Mouse (Mus musculus) urinary bladder, postnatal 25 days (tissue): Measurements from ENCODE around the gene Syne3.

Source experiments
- DNase-seq: peaks from one replicate; pipeline ENCODE4 v3.0.0; 2022; ENCODE audit warnings: low spot score

The Syne3 gene

DNA sequence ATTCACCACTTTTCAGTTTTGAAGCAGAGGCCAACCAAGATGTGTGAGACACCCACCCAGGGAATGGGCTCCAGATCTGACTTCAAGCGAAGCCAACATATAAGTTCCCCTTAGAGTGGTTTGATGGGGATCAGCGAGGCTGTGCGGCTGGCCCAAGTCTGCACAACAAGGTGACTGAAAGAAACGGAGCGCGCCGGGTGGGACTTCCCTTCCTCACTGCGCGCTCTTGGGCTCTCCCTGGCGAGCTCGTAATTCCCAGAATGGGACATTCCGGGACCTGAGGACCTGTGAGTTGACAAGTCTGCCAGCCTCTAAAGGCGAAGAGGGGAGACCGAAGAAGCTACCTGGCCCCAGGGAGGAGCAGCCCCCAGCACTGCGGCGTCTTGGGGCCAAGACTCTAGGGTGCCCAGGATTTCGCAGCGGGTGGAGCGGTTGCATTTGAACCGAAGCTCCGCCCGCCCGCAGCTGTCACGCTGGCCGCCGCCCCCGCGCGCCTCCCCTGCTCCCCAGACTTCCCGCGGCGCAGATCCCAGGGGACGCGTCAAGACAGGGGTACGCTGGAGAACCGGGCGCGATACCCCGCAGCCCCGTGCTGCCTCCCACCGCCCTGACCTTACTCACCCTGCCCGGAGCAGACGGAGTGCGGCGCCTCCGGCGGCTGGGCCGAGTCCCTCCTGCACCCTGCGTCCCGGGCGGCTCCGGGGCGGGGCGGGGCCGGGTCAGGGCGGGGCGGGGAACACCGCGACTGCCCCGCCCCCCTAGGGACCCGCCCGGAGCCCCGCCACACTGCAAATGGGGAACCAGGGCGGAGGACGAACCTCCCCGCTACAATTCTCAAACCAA, at the start of gene Syne3:
TSS of gene Syne3 (minus strand) at position 440 of the 843 bp plus-strand sequence.
- peak; percentile 59 for DNase-seq

DNA sequence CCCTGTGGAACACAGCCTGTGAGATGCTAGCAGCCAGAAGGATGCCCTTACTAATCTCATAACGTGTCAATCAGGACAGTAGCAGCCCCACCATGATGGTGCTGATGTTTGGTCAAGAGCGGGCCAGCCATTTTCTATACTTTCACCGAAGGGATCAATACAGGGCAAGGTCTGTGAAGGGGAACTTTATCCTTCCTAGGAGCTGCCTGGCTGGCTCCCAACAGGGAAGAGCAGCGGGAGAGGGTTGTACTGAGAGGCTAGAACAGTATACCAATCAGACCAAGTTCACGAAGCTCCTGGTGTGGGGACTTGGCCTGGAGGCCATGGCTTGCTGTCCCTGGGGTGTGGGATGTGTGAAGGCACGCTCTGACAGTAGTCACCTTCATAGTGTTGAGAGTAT, 45.7 kb upstream of the Syne3 start:
- no peak for DNase-seq

DNA sequence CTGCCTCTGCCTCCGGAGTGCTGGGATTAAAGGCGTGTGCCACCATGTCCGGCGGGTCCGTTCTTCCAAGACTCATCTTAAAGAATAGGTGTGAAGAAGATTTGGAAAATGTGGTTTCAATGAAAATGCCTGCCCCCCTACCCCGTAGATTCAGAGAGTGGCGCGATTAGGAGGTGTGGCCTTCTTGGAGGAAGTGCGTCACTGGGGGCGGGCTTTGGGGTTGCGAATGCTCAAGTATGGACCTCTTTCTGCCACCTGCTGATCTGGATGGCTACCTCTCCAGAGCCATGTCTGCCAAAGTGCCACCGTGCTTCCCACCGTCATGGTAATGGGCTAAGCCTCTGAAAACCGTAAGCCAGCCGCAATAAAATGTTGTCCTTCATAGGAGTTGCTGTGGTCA, 44.4 kb upstream of the Syne3 start:
- DNase-seq = no peak

DNA sequence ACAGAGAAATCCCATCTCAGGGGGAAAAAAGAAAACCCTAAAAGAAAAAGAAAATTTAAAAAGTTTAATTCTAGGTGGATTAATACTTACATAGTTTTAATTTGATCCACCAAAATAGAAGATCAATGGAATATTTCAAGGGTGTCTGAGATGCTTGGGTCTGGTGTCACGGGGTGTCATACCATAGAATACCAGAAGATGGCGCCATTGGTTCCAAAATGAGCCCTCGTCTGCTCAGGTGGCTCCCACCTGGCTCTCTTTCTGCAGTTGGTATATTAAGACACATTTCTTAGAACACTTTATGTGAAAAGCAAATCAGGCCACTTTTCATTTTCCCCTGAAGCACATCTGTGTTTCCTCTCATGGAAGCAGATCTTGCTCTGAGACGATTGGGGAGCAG, 41.3 kb upstream of the Syne3 start:
- peak; percentile 31 for DNase-seq

DNA sequence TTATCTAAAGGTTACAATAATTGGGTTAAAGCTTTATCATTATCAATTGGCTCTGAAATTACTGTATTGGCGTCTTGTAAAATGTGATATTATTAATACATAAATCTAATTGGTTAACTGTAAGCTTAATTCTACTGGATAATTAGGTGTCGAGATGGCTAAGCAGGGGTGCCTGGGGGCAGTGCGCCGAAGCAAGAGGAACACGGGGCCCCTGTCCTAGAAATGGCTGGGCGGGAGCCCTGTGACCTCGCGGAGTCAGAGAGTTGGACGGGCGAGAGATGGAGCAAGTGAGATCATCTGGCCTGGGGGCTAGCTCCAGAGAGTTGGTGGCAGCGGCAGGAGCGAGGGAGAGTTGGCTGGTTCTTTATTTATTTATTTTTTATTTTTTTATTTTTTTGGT, 40.2 kb upstream of the Syne3 start:
- no peak for DNase-seq

DNA sequence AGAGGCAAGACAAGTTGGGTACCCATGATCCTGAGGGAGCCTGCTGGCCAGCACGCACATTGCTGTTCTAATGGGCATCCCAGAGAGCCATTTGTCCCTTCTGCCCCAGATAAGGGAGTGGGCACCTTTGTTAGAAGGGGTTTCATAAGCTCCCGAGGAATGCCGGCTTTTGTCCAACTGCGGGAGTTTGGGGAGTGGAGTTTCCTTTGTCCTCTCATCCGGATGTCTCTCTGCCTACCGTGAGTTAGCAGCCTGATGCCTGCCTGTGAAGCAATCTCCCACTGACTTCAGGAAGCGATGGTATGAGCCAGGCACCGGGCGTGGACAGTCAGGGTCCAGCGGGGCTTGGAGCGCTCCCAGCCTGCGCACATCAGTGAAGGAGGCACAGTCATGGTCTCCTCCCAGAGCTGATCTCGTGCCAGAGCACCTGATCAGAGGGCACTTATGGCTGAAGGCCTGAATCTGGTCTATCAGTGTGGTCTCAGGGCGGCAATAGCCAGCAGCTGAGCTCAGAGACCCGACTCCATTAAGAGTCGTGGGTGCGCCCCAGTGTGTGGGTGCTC, 38.8 kb upstream of the Syne3 start:
- DNase-seq = no peak

DNA sequence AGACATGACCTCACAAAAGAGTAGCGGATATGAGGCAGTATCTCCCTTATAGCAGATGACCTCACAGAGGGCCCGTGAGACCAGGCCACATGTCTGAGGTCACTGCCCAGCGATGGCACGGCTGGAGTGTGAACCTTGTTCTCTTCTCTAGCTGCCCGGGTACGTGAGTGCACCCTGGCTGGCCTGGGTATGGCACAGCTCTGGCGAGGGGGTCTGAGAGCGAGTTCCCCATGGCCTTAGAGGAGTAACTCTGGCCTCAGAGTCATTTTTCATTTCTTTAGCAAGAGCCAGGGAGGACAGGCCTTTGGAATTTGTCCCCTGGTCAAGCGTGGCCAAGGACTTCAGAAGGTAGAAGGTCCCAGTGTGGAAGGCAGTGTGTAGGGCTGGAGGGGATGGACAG, 35.2 kb upstream of the Syne3 start:
- DNase-seq = no peak

DNA sequence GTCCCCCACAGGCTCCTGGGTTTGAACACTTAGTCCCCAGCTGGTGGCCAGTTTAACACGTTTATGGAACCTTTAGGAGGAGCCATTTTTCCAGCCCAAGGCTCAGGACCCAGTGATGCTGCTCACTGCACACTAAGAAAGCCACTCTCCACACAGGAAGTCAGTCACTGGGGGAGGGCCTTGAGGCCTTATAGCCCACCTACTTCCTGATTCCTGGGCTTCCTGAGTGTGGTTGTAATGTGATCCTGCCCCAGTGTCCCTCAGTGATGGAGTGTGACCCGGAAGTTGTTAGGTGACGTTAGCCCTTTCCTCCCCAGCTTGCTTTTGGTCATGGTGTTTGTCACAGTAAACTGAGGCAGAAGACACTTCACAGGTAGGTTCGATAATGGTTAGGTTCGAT, 33.5 kb upstream of the Syne3 start:
- DNase-seq = no peak

DNA sequence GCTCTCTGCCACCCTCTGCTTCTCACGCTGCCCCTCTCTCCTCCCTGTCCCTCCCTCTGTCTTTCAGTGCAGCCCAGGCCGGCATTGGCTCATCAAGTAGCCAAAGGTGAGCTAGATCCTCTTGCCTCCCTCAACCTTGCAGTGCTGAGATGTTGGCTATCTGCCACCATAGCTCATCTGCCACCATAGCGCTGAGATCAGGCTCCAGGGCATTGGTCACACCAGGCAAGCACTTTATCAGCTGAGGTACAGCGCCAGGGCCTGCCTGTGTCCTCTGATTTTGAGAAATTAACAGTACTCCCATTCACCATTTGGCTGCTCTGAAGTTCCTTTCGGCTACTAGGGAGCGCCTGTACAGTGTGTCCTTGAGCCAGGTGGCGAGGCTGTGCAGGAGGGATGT, 31.3 kb upstream of the Syne3 start:
- no peak for DNase-seq

DNA sequence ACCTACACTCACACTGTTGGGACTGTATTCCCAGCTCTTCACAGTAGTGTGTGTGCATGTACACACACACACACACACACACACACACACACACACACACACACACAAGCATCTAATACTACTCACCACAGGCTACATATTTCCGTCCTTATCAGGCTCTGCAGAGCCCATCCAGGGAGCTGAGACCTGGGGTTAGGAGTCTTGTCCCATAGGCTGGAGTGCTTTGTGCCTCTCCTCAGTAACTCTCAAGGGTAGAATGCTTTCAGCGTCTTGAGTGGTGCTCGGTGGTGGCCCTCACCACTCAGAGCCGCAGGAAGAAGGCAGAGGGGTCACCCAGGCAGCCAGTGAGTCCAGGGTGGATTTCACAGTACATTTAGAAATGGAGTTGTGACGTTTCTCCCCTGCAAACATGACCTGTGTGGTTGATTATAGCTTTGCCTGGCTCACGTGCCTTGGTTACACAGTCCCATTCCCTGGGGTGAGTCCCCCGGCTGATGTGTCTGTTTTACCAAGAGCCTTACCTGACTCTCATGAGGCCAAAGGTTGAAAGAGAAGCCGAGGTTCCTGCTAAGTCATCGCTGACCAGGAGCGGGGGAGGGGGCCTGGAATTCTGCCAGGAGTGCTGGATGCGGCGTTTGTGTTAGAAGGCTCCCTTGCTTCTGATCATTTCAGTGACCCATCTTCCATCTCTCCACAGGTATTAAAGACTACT, 30.1 kb upstream of the Syne3 start:
- DNase-seq = no peak

DNA sequence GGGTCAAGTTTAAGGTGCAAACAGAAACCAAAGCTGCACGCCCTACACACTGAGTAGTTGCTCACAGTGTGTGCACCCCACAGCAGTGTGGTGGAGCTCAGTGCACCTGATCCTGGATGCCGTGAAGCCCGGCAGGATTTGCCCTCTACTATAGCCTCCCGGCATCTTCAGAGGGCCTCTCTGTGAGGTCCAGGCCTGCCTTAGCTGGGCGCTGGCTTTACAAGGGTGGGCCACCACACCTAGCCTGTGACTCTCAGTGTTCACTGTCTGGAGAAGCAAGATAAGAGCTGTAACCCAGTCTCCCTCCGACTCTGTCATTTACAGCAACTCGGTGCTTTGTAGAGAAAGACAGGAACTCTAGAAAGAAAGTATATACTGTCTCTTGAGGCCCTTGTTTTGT, 29.3 kb upstream of the Syne3 start:
- no peak for DNase-seq

DNA sequence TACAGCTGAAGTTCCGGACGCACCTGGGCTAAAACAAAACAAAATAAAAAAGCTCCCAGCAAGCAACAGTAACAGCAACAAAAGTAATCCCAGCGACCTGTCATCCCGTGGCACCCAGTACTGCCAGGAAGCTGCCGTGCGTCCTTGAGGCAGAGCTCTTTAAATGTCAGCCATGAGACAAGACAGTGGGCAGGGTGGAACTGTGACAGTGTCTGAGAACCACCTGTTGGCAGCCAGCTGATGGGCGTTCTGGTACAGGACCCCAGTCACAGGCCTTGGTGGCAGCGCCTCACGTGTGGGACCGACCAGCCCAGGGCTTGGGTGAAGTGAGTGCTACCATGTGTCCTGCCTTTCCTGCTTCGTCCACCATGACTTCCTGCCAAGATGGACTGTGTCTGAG, 28.6 kb upstream of the Syne3 start:
- DNase-seq = no peak

DNA sequence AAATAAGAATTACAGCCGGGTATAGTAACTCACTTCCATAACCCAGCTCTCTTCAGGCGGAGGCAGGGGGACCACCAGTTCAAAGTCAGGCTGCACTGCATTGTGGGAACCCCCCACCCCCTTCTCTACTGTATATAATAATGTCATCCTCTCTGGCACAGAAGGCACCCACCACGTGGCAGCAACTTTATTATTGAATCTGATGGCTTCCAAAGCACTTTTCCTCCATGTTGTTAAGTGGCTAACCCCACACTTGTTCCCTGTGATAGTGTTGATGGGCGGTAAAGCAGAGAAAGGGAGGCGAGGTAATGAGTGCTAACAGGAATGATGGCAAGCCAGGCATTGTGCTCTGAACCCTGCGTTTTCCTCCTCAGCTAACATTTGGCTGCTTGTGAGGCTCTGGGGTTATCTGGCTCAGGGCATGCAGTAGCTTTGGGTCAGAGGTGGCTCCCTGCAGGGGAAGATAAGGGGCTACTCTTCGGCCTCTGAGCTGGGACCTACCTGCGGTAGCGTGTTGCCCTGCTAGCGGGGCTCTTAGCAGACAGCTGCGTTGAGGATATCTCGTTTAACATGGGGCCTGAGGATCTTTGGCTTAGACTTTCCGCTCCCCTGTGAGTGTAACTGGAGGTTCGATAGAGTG, 24.6 kb upstream of the Syne3 start:
- DNase-seq = no peak

DNA sequence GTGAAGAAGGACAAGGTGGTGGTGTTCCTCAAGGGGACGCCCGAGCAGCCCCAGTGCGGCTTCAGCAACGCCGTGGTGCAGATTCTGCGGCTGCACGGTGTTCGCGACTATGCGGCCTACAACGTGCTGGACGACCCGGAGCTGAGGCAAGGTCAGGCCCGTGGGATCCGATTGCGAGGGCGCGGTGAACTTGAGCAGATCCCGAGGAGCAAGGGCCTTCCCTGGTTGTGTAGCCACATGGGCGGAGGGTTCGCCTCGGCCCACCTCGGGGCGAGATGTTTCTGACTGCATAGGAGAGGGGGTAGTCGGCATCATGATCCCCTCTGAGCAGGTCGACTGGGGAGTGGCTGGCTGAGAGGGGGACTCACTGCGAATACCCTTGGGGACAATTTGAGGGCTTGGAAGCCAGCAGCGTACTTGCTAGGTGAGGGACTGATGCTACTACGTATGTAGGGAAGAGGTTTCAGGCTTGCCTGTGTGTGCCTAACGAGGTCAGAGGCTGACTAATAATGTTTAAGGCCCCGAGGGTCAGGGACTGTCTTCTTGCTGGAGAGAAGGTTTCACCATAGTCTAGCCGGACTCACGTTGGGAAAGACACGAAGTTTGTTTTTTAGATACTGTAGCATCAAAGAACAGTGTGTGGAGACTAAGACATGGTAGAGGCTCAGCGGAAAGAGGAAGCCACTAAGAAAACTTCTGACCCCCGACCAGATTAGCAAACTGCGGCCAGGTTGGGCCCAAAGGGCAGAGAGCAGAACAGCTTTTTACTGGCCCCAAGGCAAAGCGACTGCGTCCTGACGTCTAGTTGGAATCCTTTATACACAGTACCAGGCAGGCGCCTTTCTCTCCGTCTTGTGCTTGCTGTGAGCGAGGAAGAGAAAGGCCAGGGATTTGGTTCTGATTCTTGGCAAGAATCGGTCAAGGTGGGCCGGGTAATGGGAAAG, 23.5 kb upstream of the Syne3 start:
- DNase-seq = peak; percentile 44

DNA sequence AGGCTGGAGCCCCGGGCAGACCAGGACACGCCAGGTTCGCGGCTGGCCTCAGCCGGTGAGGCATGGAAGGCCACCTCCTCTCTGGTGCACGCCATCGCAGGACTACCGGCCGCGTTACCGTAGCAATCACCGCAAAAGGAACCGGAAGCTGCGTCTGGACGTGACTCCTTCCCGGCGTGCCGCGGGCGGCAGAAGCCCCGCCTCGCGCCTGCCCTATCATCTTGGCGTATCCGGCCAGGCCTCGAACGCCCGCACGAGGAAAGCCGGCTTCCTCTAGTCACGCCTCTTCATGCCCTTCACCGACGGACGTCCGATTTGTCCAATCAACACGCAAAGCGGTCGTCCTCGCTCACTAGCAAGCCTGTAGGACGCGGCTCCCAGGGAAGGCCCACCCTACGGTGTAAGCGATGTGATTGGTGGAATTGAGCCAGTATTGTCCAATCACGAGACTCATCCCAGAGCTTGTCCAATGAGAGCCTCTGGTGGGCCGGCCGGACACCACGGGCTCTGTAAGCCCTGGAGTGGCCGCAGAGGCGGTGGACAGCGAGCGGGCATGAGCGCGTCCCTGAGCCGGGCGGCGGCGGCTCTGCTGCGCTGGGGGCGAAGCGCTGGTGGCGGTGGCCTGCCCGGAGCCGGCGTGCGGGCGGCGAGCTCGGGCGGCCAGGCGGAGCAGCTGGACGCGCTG, 22.7 kb upstream of the Syne3 start, which contains the start of gene Glrx5:
TSS of gene Glrx5 (plus strand) at position 542 of the 685 bp plus-strand sequence.
- peak; percentile 92 for DNase-seq

DNA sequence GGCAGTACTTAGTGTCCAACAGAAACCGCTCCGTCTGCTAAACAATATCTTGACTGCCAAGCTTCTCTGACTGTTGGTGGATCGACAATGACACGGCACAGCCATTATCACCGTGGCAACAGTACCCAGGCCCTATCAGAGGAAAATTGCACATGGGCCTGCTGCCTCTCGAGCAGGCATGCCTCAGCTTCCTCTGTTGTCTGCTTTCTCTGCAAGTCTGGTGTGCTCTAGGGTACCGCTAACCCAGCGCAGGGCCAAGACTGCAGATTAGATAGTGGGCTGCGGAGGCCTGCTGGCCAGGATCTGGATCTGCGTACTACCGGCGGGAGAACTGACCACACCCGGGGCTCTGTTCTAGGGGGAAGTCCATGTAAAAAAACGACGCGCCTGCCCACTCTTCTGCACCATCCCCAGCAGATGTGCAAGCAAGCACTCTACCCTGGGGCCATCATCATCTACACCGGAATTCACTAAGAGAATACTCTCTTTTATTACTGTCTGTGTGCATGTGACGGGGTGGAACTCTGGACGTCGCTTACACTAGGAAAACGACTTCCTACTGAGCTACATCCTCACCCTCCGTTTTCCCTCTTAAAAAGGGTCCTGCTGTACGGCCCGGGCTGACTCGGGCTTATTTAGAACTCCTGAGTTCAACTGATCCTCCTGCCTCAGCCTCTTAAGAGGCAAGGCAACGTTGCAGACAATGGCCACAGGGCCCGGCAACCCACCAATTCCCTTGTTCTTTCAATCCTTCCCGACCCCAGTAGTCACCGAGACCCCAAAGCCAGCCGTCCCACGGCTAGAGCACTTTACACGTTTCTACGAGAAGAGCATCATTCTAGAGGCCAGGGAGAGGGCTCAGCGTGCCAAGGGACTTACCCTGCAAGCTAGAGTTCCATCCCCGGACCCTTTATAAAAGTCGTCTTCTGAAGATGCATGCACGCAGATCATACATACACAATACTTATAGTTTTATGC, 21.8 kb upstream of the Syne3 start:
- no peak for DNase-seq

DNA sequence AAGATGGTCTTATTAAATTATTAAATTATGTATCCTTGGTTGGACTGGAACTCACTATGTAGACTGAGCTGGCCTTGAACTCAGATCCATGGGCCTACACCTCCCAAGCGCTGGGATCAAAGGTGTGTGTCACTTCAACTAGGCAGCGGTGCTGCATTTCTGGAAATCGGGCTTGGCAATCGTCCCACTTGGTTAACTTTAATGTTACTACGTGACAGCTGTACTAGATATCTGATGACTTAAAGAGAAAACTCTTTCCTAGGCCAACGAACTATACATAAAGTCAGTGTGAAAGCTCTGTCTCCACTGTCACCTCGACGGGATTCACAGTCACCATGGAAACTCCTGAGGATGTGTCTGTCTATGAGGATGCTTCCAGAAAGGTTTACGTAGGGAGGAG, 20.3 kb upstream of the Syne3 start:
- DNase-seq = no peak

DNA sequence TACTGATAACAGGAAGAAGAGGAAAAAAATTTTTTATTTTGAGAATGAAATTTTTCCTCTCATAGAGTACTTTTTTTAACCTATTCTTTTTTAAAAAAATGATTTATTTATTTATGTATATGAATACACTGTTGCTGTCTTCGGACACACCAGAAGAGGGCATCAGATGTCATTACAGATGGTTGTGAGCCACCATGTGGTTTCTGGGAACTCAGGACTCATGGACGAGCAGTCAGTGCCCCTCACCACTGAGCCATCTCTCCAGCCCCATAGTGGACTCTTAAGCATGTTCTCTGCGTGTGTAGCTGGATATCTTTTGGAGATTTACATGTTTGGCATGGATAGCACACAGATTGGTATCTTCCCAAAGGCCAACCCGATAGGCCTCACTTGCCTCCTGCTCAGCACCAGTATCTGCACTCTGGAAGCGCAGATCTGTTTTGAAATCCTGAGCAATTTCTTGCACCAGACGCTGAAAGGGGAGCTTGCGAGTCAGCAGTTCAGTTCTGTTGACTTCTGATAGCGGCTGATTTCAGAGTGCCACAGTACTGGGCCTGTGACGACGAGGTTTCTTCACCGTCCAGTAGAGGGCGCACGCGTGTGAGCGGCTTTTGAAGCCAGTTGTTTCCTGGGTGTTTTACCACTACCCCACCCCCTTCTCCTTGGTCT, 17.8 kb upstream of the Syne3 start:
- peak; percentile 75 for DNase-seq

DNA sequence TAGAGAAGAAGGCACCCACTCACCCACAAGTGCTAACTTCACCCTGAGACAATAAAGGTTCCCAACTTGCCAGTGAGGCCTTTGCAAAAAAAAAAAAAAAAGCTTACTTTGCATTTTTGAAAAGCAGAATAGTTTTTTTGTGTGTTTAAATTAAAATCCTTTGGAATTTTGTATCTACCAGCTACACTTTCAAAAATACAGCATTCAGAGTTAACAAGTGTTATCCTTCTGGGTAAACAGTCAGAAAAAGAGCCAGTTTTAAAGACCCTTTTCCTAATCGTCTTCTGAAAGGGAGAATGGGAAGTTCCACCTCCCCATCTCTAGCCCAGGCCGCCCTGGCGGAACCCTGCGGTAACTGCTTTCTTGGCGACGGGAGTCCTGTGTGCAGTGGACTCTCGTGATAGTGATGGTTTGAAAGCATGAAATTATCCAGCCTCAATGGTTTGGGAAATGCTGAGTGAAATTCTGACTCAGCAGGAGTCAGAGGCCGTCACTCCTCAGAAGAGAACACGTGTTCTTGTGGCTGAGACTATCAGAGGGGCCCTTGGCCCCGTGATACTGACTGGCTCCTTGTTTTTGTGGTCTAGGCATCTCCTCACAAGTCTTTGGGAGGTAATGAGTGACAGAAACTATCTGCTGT, 16.5 kb upstream of the Syne3 start:
- no peak for DNase-seq
